Mouse (Mus musculus) kidney, adult 2 months (tissue): Measurements from ENCODE around the gene Gm28729.

Experiments used
- CTCF ChIP-seq: fragments of 200-500 bp; conservative IDR thresholded peaks from 2 replicates; pipeline ENCODE4 v1.5.1; 2011; ENCODE audit warnings: low read depth, mild to moderate bottlenecking, control low read depth, low read length, moderate library complexity, mixed read lengths; ENCODE audit not compliant: insufficient read depth, insufficient read length
- POLR2A ChIP-seq: fragments of 200-500 bp; IDR thresholded peaks from one replicate; pipeline ENCODE4 v1.6.1; 2011; ENCODE audit warnings: low read depth, low read length, control low read depth

- TF ChIP-seq POLR2A (no peak), CTCF (no peak)
Observed at GRCm38 (mm10) chr9:96558594-96558993, 33.5 kb upstream of the Gm28729 start.
